Mouse (Mus musculus) cerebellum, adult (tissue): Measurements from ENCODE around the gene Zdhhc23.

Experiments
- ATAC-seq: cut with Nextera tagmentation; 2 replicates; pipeline ENCODE4 v1.9.2; 2017; ENCODE audit warnings: mild to moderate bottlenecking, moderate library complexity, mixed read lengths; ENCODE audit not compliant: insufficient number of reproducible peaks, low FRiP score, low TSS enrichment

Gene Zdhhc23

GRCm38 (mm10) chr16:43971189-43971588, 8.4 kb downstream of the Zdhhc23 start:
- ATAC-seq: no peak

- no peak for ATAC-seq
Observed at GRCm38 (mm10) chr16:43970426-43970825, 9.2 kb downstream of the Zdhhc23 start.

GRCm38 (mm10) chr16:43965781-43966389, 13.7 kb downstream of the Zdhhc23 start:
- no peak for ATAC-seq

- ATAC-seq: no peak
Observed at GRCm38 (mm10) chr16:43963780-43964179, 15.8 kb downstream of the Zdhhc23 start.

DNA sequence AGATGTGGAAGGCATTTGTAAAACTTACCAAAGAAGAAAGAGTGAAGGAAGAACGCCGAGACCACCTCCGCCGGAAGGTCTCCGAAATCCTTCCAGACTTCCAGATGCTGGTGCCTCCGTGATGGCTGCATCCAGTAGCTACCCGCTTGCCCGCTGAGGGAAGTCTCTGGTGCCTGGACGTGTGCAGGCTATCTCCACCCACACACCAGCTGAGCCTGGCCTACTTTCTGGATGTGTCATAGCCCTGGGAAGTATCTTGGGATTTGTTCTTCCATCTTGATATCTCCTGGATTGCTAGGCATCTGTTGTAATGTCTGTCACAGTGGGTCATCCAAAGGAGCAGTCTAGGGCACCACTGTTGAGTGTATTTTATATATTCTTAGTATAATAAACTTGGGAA, 16.3 kb downstream of the Zdhhc23 start:
- 0 out of 2 replicates have a peak, but pooled peaks have one; percentile 22 for ATAC-seq

- ATAC-seq: no peak
Observed at GRCm38 (mm10) chr16:43958038-43958437, 21.6 kb downstream of the Zdhhc23 start.

DNA sequence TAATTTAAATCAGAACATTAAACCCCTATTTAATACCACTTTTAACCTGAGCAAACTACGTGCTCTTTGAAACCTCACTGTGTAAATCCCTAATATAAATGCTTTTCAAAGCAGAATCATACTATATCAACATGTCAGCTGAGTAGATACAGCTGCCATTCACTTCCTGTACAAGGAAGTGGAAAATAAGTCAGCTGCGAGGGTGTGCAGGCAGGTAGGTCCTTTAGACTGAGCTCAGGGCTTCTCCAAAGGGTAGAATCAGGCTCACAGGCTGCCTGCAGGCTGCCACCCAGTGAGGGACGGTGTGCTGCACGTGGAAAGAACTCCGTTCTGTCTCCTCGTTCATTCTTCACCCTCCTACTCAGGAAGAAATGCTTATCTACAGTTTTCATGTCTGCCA, 24.7 kb downstream of the Zdhhc23 start:
- ATAC-seq: no peak

GRCm38 (mm10) chr16:43951591-43951990, 28.0 kb downstream of the Zdhhc23 start:
- no peak for ATAC-seq

- no peak for ATAC-seq
Observed at GRCm38 (mm10) chr16:43945869-43946268, 33.7 kb downstream of the Zdhhc23 start.

GRCm38 (mm10) chr16:43945351-43945750, 34.2 kb downstream of the Zdhhc23 start:
- no peak for ATAC-seq

- ATAC-seq: no peak
Observed at GRCm38 (mm10) chr16:43940846-43941245, 38.7 kb downstream of the Zdhhc23 start.

- ATAC-seq: no peak
Observed at GRCm38 (mm10) chr16:43935892-43936291, 43.7 kb downstream of the Zdhhc23 start.

DNA sequence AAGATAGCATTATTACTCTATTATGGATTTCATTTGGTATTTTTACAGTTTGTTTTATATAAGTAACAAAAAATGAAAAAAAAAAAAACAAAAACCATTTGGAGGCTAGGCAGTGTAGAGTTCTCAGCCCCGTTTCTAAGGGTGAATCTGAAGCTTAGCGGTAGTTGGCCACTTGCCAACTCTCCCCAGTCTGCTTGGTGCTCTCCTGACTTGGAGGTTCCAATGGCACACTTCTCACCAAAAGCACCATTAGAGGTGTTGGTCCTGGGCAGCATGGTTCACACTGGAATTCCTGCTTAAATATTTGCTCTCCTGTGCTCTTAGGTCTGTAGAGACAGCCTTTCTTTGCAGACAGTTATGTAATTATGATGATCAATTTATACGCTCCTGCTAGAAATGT, 44.2 kb downstream of the Zdhhc23 start:
- no peak for ATAC-seq

DNA sequence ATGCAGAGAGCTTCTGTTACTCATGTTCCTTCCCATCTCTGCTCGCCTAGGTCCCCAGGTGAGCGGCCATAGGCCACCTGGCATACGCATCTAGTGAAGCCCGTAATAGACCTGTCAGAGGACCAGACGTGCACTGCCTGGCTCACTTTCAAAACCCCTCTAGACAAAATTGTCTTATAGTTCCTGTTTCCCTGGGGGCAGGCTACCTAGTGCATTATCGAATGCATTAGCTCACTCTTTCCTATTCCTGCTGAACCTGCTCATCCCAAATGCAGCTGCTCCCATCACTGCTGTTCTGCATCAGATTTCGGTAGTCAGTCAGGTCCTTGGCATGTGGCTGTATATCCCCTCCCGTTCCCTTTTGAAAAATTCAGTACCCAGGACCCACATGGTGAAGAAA, 44.7 kb downstream of the Zdhhc23 start:
- no peak for ATAC-seq

DNA sequence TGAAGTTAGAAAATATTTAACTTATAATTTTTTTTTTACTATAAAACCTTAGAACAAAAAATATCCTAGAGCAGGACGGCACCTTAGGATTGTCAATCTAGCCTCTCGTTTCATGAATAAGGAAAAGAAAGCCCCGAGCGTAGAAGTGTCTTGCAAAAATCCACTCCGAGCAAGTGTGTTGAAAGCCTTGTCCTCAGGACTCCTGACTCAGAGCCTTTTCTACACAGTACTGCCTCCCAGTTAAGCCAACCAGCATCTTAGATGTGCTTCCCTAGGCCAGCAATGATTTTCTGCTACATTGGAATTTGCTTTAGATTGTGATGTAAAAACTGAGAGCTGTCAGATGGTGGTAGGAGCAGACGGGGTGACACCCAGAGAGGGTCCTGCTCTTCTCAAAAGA, 46.5 kb downstream of the Zdhhc23 start:
- ATAC-seq: no peak

DNA sequence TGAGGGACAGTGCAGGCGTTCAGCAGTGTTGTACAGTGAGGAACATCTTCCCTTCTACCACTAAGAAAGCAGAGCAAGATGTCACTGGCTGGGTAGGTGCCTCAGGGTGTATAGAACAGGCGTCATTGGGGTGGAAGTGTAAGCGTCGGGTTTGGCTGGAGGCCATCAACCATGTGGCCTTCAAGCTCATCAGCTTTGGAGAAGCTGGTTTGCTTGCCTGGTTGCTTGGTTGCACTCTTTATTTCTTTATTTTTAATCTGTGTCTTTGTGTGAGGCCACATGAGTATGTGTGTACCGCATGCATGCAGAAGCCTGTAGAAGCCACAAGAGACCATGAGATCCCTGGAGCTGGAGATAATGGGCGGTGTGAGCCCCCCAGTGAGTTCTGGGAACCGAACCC, 47.3 kb downstream of the Zdhhc23 start:
- no peak for ATAC-seq

GRCm38 (mm10) chr16:43931502-43931901, 48.1 kb downstream of the Zdhhc23 start:
- ATAC-seq: no peak

DNA sequence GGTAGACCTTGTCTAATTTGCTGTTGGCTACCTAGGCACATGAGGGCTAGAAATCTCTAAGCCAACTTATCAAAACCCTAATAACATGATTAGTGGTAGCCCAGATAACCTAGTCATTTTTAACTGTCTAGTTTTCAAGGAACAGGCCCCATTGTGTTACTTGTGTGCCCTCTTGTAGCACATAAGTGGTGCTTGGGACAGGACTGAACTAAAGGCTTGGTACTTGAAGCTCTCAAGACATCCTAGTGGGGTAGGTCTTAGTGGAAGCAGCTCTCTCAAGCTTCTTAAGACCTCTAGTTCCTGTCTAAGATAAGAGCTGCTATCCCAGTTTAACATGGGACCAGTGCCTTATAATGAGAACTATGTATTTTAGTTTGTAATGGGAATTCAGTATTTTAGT, 49.0 kb downstream of the Zdhhc23 start:
- no peak for ATAC-seq

DNA sequence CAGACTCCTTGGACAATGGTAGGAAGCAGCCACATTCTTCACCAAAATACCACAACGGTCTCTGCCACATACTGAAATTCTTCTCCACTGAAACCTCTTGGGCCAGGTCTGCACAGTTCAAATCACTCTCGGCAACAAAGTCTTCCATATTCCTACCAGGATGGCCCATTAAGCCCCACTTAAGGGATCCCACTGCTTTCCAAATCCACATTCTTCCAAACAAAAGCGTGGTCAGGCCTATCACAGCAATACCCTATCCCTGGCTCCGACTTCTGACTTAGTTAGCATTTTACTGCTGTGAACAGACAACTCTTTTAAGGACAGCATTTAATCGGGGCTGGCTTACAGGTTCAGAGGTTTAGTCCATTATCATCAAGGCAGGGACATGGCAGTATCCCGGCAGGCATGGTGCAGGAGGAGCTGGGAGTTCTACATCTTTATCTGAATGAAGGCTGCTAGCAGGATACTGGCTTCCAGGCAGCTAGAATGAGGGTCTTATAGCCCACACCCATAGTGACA, 53.2 kb downstream of the Zdhhc23 start, which contains the start of gene Qtrt2:
TSS of gene Qtrt2 (minus strand) at position 469 of the 519 bp plus-strand sequence.
- ATAC-seq: no peak

DNA sequence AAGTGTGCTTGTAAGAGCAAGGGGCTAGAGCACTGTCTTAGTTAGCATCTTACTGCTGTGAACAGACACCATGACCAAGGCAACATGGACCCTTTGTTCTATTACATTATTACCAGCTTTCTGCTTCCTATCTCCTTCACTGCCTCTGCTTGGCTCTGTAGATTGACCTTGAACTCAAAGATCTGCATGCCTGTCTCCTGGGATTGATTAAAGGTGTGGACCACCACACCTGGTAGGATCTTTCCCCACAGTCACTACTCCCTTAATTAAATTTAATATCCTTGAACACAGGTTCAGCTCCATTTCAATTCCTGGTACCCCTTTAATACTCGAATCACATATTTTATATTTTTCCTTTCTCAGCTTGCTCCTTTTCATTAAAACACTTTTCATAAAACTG, 53.7 kb downstream of the Zdhhc23 start:
- no peak for ATAC-seq

DNA sequence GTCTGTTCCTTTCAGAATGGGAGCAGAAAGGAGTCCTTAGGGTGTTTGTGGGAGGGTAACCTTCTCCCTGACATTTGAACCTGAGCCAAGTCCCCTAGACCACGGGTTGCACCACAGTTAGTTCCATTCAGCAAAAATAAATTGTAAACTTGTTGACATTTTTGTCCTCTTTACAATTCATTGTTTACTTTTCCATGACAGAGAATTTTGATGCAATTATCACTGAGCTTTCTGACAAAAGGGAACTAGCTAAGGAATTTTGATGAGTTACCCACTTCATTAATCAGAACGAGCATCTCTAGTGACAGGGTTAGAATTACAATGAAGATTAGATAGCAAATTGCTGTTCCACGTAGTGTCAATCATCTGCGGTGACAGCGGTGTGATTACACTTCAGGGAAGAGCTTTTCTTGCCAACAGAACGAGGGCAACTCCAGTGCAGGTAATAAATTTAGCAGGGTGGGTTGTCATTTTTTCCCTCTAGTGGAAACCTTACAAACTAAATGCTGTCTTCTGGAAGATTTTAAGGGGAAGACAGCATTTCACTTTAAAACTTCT, 54.5 kb downstream of the Zdhhc23 start:
- no peak for ATAC-seq

DNA sequence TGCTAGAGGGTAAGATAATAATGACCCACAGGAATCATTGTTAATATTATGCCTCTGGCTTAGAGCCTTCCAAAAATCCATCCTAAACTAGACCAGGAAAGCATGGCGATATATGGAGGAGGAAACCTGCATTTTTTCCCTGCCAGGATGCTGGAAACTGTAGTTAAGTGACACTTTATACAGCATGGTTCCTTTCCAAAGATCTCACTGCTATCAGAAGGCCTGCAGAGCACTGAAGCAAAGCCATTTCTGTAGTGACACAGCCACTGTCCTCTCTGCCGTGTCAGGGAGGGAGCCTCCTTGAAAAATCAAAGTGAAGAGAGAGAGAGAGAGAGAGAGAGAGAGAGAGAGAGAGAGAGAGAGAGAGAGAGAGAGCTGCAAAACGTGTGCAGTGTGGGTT, 57.0 kb downstream of the Zdhhc23 start:
- ATAC-seq: no peak
